Mouse (Mus musculus): ENCODE measurements around the gene Cidec. TPM values are rescaled to one million over a fixed set of nuclear protein-coding genes. Genes with fewer than 3 reads are reported as not detected.

Gene Cidec
- polyA plus RNA-seq, 1 experiment from 2014 or later, result not detected

DNA sequence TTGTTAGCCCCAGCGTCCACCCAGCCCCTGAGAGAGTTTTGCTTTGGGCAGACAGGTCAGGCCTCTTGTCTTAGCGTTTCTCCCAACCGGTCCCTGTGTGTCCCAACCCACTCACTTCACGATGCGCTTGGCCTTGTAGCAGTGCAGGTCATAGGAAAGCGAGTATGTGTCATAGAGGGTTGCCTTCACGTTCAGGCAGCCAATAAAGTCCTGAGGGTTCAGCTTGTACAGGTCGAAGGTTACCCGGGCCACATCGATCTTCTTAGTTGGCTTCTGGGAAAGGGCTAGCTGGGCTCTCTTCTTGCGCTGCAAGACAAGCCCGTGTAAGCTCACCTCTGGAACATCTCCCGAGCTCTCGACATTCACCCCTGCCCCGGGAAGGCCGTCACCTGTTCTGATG is 7.6 kb downstream of the Cidec start:
- Histone ChIP-seq H3K4me1 (ENCODE audit: control insufficient read depth, insufficient read depth, low read length) (0 out of 2 replicates have a peak, but pooled peaks cover 3% of the 10 kb centered on the region), H3K27ac (ENCODE audit: low read depth, low read length) (no peak overlapping the region), H3K9ac (ENCODE audit: low read depth, low read length) (no peak overlapping the region), H3K36me3 (ENCODE audit: control insufficient read depth, insufficient read depth, low read length) (no peaks in the 10 kb centered on the region), H3K9me3 (ENCODE audit: control insufficient read depth, low read length) (peaks cover 4% of the 10 kb centered on the region; the same call in 1 of the 2 replicates), H3K27me3 (ENCODE audit: control insufficient read depth, insufficient read depth, low read length) (no peaks in the 10 kb centered on the region), H3K4me2 (replicated peaks; ENCODE audit: low read depth, low read length) (no peak overlapping the region), H3K4me3 (ENCODE audit: low read length) (no peak overlapping the region)
- 86% methylated on average over 16 of the region's 16 CpGs for WGBS
- ATAC-seq (ENCODE audit: low FRiP score, low TSS enrichment), result no peak

DNA sequence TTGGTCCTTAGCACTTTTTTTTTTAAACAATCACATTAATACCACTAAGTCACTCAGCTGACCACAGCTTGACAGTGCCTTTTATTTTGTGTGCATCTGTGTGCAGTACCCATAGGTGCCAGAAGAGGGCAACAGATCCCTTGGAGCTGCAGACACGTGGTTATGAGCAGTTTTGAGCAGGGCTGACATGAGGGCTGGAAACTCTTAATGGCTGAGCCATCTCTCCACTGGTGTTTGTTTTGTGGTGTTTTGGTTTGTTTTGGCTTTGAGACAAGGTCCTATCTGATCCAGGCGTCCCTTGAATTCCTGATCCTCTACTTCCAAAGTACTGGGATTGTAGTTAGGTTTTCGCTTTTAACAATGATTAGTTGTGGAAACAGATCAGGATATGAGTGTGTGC is 8.2 kb downstream of the Cidec start:
- Histone ChIP-seq H3K27ac (ENCODE audit: low read depth, low read length) (no peak overlapping the region), H3K4me1 (ENCODE audit: control insufficient read depth, insufficient read depth, low read length) (0 out of 2 replicates have a peak, but pooled peaks cover 3% of the 10 kb centered on the region), H3K9me3 (ENCODE audit: control insufficient read depth, low read length) (peaks cover 4% of the 10 kb centered on the region; the same call in 1 of the 2 replicates), H3K9ac (ENCODE audit: low read depth, low read length) (no peak overlapping the region), H3K36me3 (ENCODE audit: control insufficient read depth, insufficient read depth, low read length) (no peaks in the 10 kb centered on the region), H3K4me2 (replicated peaks; ENCODE audit: low read depth, low read length) (no peak overlapping the region), H3K27me3 (ENCODE audit: control insufficient read depth, insufficient read depth, low read length) (no peaks in the 10 kb centered on the region), H3K4me3 (ENCODE audit: low read length) (no peak overlapping the region)
- 60% methylated on average over 3 of the region's 3 CpGs for WGBS
- ATAC-seq (ENCODE audit: low FRiP score, low TSS enrichment), result no peak

GRCm38 (mm10) chr6:113426696-113427095 is 8.9 kb downstream of the Cidec start:
- Histone ChIP-seq H3K4me1 (ENCODE audit: control insufficient read depth, insufficient read depth, low read length) (no peaks in the 10 kb centered on the region), H3K27me3 (ENCODE audit: control insufficient read depth, insufficient read depth, low read length) (no peaks in the 10 kb centered on the region), H3K27ac (ENCODE audit: low read depth, low read length) (no peak overlapping the region), H3K4me3 (ENCODE audit: low read length) (no peak overlapping the region), H3K9me3 (ENCODE audit: control insufficient read depth, low read length) (peaks cover 4% of the 10 kb centered on the region; the same call in 1 of the 2 replicates), H3K36me3 (ENCODE audit: control insufficient read depth, insufficient read depth, low read length) (no peaks in the 10 kb centered on the region), H3K9ac (ENCODE audit: low read depth, low read length) (no peak overlapping the region), H3K4me2 (replicated peaks; ENCODE audit: low read depth, low read length) (no peak overlapping the region)
- no peak for ATAC-seq (ENCODE audit: low FRiP score, low TSS enrichment)
- 88% methylated on average over 4 of the region's 4 CpGs for WGBS

DNA sequence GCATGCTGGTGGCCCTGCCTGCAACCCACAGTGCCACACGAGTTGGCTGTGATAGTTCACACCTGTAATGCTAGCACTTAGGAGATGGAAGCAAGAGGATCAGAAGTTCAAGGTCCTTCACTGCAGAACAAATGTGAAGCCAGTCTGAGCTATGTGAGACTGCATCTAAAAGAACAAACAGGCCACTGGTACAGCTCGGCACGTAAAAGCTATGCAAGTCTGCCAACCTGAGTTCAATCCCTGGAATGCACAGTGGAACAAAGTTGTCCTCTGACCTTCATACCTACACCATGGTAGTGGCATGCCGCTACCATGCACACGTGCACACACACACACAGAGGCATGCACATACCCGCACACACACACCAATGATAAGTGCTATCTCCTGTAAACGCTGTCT is 11.4 kb downstream of the Cidec start:
- ATAC-seq (ENCODE audit: low FRiP score, low TSS enrichment), result no peak
- no peaks in the 10 kb centered on the region for H3K4me1 ChIP-seq (ENCODE audit: control insufficient read depth, insufficient read depth, low read length)
- no peak overlapping the region for H3K9ac ChIP-seq (ENCODE audit: low read depth, low read length)
- no peak overlapping the region for H3K4me3 ChIP-seq (ENCODE audit: low read length)
- no peaks in the 10 kb centered on the region for H3K27me3 ChIP-seq (ENCODE audit: control insufficient read depth, insufficient read depth, low read length)
- no peaks in the 10 kb centered on the region for H3K36me3 ChIP-seq (ENCODE audit: control insufficient read depth, insufficient read depth, low read length)
- H3K27ac ChIP-seq (ENCODE audit: low read depth, low read length), result no peak overlapping the region
- H3K9me3 ChIP-seq (ENCODE audit: control insufficient read depth, low read length), result peaks cover 4% of the 10 kb centered on the region; the same call in 1 of the 2 replicates
- 82% methylated on average over 7 of the region's 7 CpGs for WGBS
- H3K4me2 ChIP-seq (replicated peaks; ENCODE audit: low read depth, low read length), result no peak overlapping the region

GRCm38 (mm10) chr6:113423000-113423399 is 12.6 kb downstream of the Cidec start:
- WGBS, result 73% methylated on average over 4 of the region's 4 CpGs

DNA sequence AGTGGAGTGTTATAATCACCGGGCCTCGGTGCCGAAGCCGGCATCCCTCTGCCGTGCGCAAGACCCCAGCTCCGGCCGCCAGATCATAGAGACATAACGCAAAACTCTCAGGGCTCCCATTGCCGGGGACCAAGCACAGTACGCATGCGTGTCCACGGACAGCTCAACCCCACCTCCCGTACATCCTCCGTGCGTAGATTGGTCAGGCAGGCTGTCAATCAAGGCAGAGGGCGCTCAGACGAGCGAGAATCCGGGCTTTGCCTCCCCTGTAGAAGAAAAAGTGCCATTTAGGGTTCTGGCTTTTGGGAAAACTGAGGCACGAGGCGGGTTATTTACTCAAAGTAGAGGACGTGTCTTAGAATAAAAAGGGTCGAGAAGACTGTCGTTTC is 16.4 kb downstream of the Cidec start, which contains the start of gene Rpusd3:
Rpusd3 (minus strand) TSS at position 142 of the 389 bp plus-strand sequence.
- Histone ChIP-seq H3K27ac (ENCODE audit: low read depth, low read length) (no peak within 1 kb of the TSS; the same call in 1 of the 2 replicates), H3K4me2 (replicated peaks; ENCODE audit: low read depth, low read length) (peak within 1 kb of the TSS; percentile 88), H3K4me3 (ENCODE audit: low read length) (peak within 1 kb of the TSS; percentile 71), H3K9me3 (ENCODE audit: control insufficient read depth, low read length) (no peaks in the 10 kb centered on the region), H3K36me3 (ENCODE audit: control insufficient read depth, insufficient read depth, low read length) (peaks cover 14% of the 10 kb centered on the region), H3K27me3 (ENCODE audit: control insufficient read depth, insufficient read depth, low read length) (no peaks in the 10 kb centered on the region), H3K4me1 (ENCODE audit: control insufficient read depth, insufficient read depth, low read length) (0 out of 2 replicates have a peak, but pooled peaks cover 9% of the 10 kb centered on the region), H3K9ac (ENCODE audit: low read depth, low read length) (peak within 1 kb of the TSS; percentile 72)
- peak; percentile 98 for ATAC-seq (ENCODE audit: low FRiP score, low TSS enrichment)
- WGBS, result under 1% methylated on average over 25 of the region's 25 CpGs

More at GRCm38 (mm10) chr6:113423000-113423399, 12.6 kb downstream of the Cidec start:
- 0 out of 2 replicates have a peak, but pooled peaks cover 7% of the 10 kb centered on the region for H3K4me1 ChIP-seq (ENCODE audit: control insufficient read depth, insufficient read depth, low read length)
- H3K9me3 ChIP-seq (ENCODE audit: control insufficient read depth, low read length), result peaks cover 4% of the 10 kb centered on the region; the same call in 1 of the 2 replicates
- H3K36me3 ChIP-seq (ENCODE audit: control insufficient read depth, insufficient read depth, low read length), result no peaks in the 10 kb centered on the region
- H3K27ac ChIP-seq (ENCODE audit: low read depth, low read length), result no peak overlapping the region
- H3K4me2 ChIP-seq (replicated peaks; ENCODE audit: low read depth, low read length), result no peak overlapping the region
- no peak overlapping the region for H3K4me3 ChIP-seq (ENCODE audit: low read length)
- no peak overlapping the region for H3K9ac ChIP-seq (ENCODE audit: low read depth, low read length)
- H3K27me3 ChIP-seq (ENCODE audit: control insufficient read depth, insufficient read depth, low read length), result no peaks in the 10 kb centered on the region
- ATAC-seq (ENCODE audit: low FRiP score, low TSS enrichment), result no peak

DNA sequence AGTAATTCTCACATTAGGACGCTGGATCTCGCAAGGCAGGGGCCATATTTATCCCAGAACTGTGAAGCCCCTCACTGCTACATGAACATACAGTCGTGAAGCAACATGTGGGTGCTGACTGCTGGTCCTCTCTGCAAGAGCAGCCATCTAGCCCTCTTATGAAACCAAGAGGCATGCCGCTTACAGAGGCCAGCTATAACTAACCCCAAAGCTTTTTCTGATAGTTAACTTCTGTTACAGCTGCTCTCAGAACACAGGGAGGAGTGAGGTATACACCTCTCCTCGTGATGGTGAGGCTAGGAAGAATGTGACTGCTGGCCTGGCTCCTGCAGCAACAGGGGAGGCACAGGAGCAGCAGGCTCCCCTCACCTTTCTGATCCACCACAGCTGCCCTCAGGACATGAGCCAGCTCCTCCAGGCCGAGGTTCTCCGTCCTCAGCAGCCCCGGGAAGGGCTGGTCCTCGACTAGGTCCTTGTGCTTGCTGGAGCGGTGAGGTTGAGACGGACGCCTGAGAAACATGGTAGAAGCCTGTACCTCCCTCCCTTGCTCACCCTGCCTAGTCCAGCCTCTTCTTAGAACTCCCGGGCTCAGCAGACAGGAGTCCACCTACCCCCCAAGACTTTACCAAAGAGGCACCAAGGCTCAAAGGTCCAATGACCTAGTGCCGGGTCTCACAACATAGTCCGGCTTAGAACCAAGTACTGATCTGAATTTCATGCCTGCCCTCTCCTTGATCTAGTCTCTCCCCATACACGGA is 16.9 kb downstream of the Cidec start:
- Histone ChIP-seq H3K4me3 (ENCODE audit: low read length) (peak overlapping the region; percentile 71), H3K9ac (ENCODE audit: low read depth, low read length) (peak overlapping the region; percentile 72), H3K27me3 (ENCODE audit: control insufficient read depth, insufficient read depth, low read length) (no peaks in the 10 kb centered on the region), H3K4me1 (ENCODE audit: control insufficient read depth, insufficient read depth, low read length) (0 out of 2 replicates have a peak, but pooled peaks cover 9% of the 10 kb centered on the region), H3K27ac (ENCODE audit: low read depth, low read length) (no peak overlapping the region; the same call in 1 of the 2 replicates), H3K9me3 (ENCODE audit: control insufficient read depth, low read length) (no peaks in the 10 kb centered on the region), H3K4me2 (replicated peaks; ENCODE audit: low read depth, low read length) (peak overlapping the region; percentile 88), H3K36me3 (ENCODE audit: control insufficient read depth, insufficient read depth, low read length) (peaks cover 14% of the 10 kb centered on the region)
- peak; percentile 41 for ATAC-seq (ENCODE audit: low FRiP score, low TSS enrichment)
- 10% methylated on average over 16 of the region's 16 CpGs for WGBS

- Histone ChIP-seq H3K4me3 (ENCODE audit: low read length) (no peak overlapping the region), H3K4me1 (ENCODE audit: control insufficient read depth, insufficient read depth, low read length) (0 out of 2 replicates have a peak, but pooled peaks cover 9% of the 10 kb centered on the region), H3K9ac (ENCODE audit: low read depth, low read length) (no peak overlapping the region), H3K9me3 (ENCODE audit: control insufficient read depth, low read length) (no peaks in the 10 kb centered on the region), H3K27me3 (ENCODE audit: control insufficient read depth, insufficient read depth, low read length) (no peaks in the 10 kb centered on the region), H3K27ac (ENCODE audit: low read depth, low read length) (no peak overlapping the region), H3K36me3 (ENCODE audit: control insufficient read depth, insufficient read depth, low read length) (peaks cover 14% of the 10 kb centered on the region), H3K4me2 (replicated peaks; ENCODE audit: low read depth, low read length) (no peak overlapping the region)
- no peak for ATAC-seq (ENCODE audit: low FRiP score, low TSS enrichment)
- WGBS, result 77% methylated on average over 5 of the region's 5 CpGs
Measured at GRCm38 (mm10) chr6:113416416-113416815, 19.1 kb downstream of the Cidec start.

DNA sequence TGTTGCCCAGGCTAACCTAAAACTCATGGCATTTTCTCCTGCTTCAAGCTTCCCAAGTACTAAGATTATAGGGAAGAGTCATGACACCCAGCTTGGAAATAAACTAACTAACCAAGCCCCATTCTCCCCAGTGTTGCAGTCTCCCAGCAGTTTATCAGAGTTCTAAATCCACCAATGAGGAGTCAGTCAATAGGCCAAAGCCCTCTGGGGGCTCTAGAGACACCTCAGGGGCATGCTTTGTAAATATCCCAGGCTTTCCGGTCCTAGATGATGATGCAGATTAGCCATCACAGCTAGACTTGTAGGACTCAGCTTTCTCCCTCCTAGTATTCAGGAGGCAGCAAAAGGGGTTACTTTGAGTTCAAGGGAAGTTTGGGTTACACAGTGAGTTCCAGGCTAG is 25.6 kb downstream of the Cidec start:
- Histone ChIP-seq H3K4me2 (replicated peaks; ENCODE audit: low read depth, low read length) (no peak overlapping the region), H3K9me3 (ENCODE audit: control insufficient read depth, low read length) (no peaks in the 10 kb centered on the region), H3K4me1 (ENCODE audit: control insufficient read depth, insufficient read depth, low read length) (no peaks in the 10 kb centered on the region), H3K27ac (ENCODE audit: low read depth, low read length) (no peak overlapping the region), H3K9ac (ENCODE audit: low read depth, low read length) (no peak overlapping the region), H3K4me3 (ENCODE audit: low read length) (no peak overlapping the region), H3K27me3 (ENCODE audit: control insufficient read depth, insufficient read depth, low read length) (no peaks in the 10 kb centered on the region), H3K36me3 (ENCODE audit: control insufficient read depth, insufficient read depth, low read length) (peaks cover 4% of the 10 kb centered on the region; the same call in 1 of the 2 replicates)
- WGBS, result 68% methylated on average over 1 of the region's 1 CpGs
- no peak for ATAC-seq (ENCODE audit: low FRiP score, low TSS enrichment)
